Mouse (Mus musculus) forelimb bud, embryonic 11.5 days (tissue): ENCODE data around the gene Dnlz.
A peak's percentile ranks its signal among the peaks of the same experiment; 100 is the strongest.
"Not testable (repeated sequence)": the region's sequence is repeated elsewhere in the genome, so short reads cannot be mapped to it uniquely, and the experiment has no call there.

Experiments used
- DNase-seq: peaks from one replicate; pipeline ENCODE4 v3.0.0-alpha.2; 2012; ENCODE audit warnings: low read depth, low spot score

Gene Dnlz

DNA sequence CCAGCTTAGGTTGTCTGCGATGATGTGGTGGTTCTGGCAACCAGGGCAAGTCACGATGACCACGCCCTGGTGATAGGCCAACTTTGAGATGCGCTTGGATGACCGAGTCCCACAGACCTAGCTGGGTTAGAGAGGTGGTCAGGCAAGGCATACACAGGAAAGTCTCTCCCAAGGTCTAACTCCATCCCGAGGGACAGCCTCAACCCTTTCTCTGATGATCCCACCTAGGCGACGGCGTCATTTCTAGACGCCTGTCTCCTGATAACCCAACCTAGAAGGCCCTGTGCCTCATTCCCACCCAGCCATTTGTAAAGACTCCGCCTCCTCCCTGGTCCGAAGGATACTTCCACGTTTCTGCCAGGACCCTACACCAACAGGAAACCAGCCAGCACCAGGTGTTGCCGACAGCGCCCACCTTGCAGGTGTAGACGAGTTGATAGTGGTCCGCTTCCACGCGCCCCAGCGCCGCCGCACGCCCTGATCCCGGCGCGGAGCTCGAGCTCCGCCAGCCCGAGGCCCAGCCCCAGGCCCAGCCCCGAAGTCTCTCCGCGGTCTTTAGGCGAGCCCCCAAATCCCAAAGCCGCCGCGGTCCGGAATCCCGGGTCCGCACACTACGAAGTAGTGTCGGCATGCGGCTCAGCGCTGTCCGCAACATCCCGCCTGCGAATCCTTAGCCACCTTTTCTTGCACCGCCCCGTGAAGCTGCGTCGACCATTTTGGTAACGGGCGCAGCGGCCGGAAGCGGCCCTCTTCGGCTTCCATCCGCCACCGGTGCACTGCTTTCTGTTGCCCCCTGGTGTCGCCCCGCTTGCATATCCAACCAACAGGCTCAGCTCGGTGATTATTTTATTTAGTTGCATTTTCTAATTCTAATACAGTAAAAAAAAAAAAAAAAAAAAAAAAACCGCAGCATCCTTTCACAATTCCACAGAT is at the start of gene Dnlz:
Gene Dnlz (minus strand): TSS at position 753 of the 933 bp plus-strand sequence.
- DNase-seq, result peak; percentile 91

DNA sequence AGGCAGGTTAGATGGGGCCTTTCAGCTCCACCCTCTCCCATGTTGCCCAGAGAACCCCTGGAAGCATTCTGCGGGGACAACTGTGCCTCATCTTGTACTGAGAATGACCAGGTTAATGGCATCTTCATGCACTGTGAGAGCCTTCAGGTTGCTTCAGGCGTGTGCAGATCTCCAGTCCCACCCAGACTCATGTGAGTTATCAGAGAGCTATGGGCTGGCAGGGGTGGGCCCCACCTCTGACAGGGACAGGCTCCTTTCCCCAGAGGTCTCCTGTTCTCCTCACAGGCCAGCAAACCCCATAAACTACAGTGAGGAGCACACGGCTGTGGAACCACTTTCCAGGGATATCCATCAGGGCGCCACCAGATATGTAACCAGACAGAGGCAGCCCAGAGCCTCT is 49.1 kb upstream of the Dnlz start:
- DNase-seq, result no peak

DNA sequence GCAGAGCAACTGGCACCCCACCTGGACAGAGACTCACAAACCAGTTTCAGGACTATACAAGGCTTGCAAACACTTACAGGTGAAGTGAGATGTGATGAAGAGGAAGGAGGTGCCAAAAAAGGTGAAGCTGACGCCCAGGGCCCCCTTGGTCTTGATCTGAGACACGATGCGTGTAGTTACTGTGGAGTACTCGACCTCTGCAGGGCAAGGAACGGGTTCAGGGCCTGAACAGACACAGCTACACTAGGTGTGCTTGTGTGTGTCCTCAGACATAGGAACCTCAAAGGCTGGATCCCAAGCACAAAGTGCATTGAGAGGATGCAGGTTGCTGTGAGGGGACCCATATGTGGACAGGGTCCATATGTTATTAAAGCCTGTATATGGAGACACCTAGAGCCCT is 48.4 kb upstream of the Dnlz start:
- no peak for DNase-seq

DNA sequence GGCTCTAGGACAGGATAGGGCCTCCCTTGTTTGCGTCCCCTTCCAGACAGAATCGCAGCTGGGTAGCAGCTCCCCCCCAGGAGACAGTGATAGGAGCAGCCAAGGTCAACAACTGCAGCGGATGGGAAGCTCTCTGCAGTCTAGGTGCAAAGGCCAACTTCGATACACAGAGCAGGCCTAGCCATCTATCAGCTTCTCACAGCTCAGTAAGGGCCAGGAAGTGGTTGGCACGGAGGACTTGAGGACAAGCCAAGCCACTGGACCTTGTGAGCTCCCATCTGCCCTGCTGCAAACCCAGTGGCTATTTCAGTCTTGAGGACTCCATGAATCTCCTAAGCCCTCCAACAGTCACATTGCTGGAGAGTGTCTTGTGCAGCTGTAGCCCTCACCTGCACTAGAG is 47.7 kb upstream of the Dnlz start:
- no peak for DNase-seq

DNA sequence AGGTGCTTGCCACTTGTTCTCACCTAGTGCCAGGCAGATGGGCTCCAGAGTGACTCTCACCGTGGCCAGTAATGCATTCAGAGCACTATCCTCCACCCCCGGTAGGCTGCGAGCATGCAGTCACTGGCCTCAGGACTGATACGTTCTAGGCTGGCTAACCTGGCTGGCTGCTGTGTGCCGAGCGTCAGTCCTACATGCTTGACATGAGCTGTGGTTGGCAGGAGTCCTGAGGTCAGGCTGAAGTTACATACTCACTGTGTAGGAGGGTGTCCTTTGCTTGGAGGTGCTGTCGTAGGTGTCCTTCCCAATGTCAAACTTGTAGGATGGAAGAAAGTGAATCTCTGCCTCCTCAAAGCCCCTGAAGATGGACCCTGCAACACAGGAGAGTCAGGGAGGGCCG is 47.1 kb upstream of the Dnlz start:
- no peak for DNase-seq

DNA sequence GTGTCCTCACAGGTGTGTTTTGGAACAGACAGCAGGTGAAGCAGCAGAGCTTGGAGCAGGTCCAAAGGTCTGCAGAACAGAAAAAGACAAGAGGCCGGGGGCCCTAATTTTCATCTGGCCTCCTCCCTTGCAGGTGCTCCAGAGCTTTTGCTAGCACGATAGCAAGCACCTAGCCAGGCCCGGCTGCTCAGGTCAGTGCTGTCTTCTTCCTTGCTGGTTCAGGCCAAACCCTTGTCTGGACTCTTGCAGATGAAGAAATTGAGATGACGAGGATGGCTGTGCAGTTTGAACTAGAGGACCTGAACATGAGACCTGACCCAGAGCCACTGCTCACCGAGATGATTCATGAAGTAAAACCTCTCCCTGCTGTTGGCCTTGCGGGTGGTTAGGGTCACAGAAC is 39.7 kb upstream of the Dnlz start:
- no peak for DNase-seq

DNA sequence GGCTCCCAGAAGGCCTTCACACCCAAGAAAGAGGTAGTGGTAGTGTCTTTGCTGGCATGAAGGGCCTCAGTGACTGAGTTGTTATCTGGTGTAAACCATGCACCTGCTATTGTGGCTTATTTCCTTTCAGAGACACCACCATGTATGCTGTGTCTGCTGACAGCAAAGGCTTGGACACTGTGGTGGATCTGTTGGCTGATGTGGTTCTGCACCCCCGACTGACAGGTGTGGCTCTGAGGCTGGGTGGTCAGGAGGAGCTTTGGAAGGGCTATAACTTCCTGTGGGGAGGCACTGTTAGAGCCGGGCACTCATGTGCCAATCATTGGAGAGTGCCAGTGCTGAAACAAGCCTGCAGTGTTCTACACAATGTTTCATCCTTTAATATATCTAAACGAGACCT is 39.0 kb upstream of the Dnlz start:
- DNase-seq, result no peak

DNA sequence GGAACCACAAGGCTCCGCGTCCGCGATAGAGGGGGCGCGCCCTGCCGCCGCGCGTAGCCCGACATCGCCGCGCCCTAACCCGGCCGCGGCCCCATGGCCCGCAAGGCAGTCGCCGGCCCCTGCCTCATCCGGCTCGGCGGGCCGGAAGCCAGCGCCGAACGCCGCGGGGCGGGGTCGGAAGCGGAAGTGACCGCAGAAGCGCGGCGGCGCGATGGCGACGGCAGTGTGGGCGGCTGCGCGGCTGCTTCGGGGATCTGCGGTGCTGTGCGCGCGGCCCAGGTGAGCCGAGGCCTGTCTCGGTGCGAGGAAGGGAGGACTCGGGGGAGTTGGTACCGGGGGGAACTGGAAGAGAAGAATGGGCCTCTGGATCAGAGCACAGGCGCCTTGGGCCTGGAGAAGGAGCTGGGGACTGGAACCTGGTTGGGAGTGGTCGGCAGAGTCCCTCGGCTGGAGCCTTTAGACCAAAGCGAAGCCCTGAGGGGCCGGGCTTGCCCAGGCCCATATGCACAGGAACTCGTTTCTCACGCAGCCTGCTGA is 37.3 kb upstream of the Dnlz start, which contains the start of the genes Entr1 and Pmpca:
Gene Entr1 (minus strand): TSS at position 163 of the 537 bp plus-strand sequence.
Gene Pmpca (plus strand): TSS at position 186 of the 537 bp plus-strand sequence.
- peak; percentile 80 for DNase-seq

DNA sequence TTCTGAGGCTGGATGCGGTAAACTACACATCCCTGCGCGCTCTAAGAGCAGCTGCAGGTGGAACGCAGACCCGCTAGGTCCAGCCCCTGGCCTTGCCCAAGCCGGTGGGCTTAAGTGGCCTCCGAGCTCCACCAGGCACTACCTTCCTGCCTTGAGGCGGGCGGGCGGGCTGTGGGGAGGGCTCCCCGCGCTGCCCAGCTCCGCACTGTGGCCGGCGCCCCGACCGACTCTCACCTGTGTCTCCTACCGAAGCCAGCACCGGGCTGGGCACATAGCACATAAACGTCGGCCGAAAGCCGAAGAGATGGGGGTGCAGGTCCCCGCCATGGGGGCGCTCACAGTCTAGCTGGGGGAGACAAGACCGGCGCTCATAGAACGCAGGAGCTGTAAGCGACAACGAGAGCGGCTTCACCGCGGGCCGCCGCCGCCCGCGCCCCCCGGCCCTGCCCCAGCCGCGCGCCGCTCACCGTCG is 36.8 kb upstream of the Dnlz start:
- no peak for DNase-seq

DNA sequence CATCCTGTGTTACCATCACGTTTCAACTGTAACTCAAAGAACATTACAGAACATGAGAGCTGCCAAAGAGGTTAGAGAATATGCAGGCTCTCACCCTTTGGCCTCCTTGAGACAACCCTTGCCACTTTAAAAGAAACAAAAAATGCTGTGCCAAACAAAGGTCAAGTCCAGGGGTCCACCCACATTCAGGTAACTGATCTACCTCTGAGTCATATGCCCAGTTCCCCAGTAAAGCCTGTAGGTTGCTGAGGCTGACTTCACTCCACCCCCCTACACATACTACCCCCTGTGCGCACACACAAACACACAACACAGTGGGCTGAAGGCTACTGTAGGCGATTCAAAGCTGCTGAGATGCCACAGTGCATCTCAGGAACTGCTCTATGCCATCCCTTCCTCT is 35.8 kb upstream of the Dnlz start:
- no peak for DNase-seq

DNA sequence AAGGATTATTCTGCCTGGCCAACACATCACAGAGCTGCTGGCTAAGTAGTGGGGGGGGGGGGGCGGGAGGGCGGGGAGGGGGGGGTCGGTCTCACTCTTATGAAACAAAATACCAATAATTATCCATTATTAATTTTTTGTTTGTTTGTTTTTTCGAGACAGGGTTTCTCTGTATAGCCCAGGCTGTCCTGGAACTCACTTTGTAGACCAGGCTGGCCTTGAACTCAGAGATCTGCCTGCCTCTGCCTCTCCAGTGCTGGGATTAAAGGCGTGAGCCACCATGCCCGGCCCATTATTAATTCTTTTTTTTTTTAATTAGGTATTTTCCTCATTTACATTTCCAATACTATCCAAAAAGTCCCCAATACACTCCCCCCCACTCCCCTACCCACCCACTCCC is 29.0 kb upstream of the Dnlz start:
- not testable (repeated sequence) for DNase-seq

DNA sequence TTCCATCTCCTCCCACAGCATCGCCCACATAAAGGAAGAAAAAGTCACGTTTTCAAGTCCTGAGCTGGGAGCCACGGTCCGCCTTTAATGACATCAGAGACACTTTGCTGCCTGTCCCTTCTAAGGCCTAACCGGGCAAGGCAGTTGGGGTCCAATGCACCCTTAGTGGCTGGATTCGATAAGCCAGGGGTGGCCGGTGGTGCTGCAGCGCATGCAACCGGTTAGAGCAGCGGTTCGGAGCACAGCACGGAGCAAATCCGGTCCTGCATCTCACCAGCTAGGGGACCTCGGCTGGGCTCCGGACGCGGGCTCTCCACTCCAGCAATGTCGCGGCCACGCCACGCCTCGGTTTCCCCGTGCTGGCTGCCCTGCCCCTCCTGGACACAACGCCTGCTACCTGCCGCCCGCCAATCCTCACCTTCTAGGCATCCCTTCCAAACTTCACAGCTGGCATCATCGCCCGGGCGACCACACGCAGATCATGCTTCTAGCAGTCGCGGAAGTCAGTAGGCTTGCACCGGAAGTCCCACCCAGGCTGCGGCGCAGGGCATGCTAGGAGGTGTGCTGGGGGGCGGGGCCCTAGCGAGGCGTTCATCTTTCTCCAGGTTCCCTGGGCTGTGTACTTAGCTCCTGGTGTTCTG is 28.3 kb upstream of the Dnlz start, which contains the start of gene Snapc4:
Gene Snapc4 (minus strand): TSS at position 523 of the 641 bp plus-strand sequence.
- peak; percentile 82 for DNase-seq

DNA sequence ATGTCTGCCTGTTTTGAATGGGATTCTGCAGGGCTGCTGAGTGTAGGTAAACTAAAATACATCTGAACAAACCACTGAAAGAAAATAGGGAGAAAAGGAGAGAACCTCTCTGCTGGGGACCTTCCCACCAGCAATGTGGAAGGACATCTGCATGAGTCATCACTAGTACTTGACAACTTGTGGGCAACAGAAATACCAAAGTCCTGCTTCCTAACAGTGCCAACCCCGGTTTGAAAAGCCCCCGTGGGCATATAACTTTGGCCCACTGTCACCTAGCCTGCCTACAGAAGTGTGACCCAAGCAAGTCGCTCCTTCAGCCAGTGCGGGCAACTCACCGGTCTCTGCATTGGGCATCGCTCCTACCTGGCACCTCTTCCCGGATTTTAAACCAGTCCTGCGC is 20.5 kb upstream of the Dnlz start:
- DNase-seq, result no peak

DNA sequence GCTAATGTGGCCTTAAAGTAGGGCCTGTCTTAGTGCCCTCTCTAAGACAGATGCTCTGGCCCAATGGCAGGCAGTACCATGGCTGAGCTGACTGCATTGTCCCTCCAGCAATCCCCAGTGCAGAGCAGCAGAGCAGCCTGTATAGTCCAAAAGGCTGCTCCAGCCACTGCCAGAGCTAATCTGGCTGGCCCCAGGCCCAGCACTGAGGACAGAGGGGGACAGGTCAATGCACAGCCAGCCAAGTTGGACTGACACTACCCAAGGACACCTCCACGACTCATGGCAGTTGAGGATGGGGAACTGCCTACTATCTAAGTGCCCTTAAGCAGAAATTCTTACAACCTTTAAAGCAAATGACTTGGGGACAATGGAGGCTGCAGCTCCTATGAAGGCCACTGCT is 16.7 kb upstream of the Dnlz start:
- DNase-seq, result no peak

DNA sequence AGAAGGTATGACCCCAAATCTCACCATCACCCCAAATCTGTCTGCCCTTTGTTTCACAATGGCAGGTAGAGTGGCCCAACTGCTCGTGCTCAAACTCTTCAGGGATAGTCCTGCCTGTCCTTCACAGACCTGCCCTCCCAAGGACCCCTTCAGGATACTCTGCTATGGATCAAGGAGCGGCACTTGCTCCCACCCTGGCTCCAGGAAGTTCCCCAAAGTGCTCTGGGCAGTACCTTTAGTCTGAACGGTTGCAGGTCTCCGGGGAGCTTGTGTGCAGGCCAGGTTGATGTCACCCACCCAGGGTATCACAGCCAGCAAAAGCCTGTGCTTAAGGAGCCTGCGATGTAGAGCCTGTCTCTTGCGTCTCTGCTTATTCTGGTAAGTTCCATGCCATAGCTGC is 16.0 kb upstream of the Dnlz start:
- no peak for DNase-seq

DNA sequence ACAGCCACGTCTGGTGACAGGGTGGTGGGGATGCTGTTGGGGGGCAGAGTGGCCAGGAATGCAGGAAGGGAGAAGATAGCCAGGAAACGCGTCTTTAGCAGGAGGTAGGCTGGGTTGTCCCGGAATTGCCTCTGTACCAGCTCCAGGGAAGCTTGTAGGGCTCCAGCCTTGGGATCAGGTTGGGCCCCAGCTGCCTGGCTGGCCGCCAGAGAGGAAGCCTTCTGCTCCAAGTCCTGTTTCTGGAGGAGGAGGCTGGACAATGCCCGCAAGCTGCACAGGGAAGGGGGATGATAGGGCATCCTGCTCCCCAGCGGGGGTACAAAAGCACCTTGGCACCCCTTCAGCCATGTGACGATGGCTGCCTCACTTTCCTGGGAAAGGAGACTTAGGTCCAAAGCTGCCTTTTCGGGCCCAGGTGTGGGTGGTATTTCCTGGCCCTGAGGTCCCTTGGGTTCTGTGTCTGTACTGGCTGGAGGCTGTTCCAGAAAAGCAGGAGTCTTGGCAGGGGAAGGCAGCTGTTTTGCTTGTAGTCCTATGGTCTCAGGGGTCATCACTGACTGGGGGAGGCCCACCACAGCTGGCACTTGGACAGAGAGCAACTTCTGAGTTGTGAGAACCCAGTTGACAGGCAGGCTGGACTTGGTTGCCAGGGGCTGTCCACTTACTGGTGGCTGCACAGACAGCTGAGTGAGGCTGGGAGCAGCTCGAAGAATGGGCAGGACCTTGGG is 13.0 kb upstream of the Dnlz start:
- no peak for DNase-seq

DNA sequence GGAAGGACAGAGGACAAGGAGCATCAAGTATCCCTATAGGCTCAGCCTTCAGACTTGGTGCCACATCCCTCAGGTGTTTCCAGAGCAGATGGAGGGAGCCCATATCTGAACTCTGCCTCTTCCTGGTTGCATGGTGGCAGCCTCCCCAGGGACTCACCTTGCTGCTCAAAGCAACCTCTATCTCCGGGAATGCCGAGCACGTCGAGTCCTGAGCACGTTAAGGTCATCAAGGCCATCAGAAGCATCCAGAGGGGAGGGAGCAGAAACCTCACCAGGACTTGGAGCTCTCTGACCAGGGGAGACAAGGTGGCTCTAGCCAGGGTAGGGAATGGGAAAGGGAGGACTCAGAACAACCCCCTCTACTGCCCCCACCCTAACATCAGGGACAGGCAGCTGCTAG is 11.6 kb upstream of the Dnlz start:
- DNase-seq, result no peak

DNA sequence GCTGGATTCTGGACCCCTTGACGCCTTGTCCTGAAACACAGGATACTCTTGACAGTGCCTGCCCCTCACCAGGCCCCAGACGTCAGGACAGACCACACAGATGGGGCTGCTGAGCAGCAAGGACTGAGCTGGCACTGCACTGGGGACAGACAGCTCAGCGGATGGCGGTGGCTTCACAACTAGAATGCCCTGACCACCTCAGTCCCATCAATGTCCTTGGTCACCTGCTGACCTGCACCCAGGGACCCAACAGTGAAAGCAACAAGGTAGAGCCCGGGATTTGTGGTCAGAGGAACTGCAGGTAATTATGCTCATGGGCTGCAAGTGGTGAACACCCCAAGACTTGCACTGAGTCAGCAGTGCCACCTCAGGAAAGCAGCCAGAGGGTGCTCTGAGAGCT is 11.1 kb upstream of the Dnlz start:
- DNase-seq, result no peak

DNA sequence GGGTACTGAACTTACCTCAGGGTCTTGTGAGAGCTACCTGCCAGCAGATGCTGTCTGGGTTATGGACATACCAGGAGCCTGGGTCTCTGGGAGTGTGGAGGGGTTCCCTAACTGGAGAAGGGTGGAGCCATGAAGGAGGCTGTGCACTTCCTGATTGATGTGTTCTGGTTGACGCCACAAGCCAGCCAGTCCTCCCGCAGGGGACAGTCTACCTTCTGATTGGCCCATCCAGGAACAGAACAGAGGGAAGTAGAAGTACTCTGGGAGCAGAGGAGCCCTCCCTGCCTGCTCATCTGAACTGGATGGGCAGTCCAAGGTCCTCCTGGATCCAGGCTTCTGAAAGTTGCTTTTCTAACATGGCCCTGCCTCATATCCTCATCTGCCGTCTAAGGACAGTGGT is 8.9 kb upstream of the Dnlz start, which contains the start of gene Card9:
Gene Card9 (minus strand): TSS at position 147 of the 400 bp plus-strand sequence.
- no peak for DNase-seq

DNA sequence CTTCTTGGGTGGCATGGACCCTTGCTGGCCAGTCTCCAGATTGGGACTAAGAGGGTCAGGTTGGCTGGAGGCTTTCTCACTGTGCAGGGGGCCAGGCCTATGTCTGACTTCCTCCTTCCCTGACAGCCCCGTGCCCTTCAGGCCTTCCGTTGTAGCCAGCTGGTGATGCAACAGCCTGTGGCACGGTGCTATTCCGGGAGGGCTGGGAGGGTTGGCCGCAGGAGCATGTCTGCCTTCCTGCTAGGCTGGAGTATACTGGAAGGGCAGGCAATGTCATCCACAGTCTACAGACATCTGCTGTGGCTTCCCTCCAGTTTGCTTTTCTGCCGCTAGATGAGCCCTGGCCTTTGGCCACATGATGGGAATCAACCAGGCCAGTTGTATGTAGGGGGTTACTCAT is 8.1 kb upstream of the Dnlz start:
- no peak for DNase-seq

DNA sequence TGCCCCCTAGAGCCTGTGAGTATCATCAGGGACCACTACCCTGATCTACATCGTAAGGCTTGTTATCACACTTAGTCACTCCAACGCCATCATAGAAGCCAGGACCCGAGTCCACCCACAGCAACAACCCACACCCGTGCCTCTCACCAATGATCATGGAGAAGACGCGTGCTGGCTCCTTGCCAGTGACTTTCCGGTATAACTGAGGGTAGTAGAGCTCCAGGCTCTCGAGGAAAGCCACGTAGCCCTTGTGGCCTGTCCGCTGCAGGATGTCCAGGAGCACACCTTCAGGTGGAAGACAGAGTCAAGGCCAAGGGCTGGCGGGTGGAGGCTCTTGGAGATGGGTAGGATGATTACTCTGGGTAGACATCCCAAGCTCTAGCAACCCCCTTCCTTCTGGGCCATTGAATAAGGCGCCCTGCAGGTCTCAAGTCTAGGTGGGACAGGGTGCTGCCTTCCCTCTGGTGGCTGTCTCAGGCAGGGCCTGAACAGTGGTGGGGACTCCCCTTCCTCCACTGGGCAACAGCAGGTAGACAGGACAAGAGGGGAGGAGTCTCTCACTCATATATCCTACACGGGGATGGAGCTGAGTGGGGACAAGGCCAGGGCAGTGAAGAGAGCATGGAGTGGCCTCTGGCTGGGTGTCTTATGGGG is 6.9 kb upstream of the Dnlz start:
- DNase-seq, result no peak
